Mouse (Mus musculus) stomach, postnatal 0 days (tissue): ENCODE results near the gene Pde4c. TPM values are rescaled to one million over a fixed set of nuclear protein-coding genes. Genes with fewer than 3 reads are reported as not detected.

ENCODE experiments used
- ATAC-seq: fragments of 200-750 bp; cut with Nextera tagmentation; 2 replicates; pipeline ENCODE4 v1.8.0; 2017; ENCODE audit not compliant: low FRiP score, low TSS enrichment
- DNase-seq: peaks from one replicate; pipeline ENCODE4 v3.0.0-alpha.2; 2016; ENCODE audit warnings: low spot score
- H3K27ac ChIP-seq: fragments of 300-500 bp; sonication (generic); replicated peaks from 2 replicates; pipeline ENCODE4 v1.5.1; 2014; ENCODE audit warnings: mild to moderate bottlenecking, control low read depth
- H3K27me3 ChIP-seq: fragments of 300-500 bp; sonication (generic); 2 replicates; pipeline ENCODE4 v1.6.1; 2014; ENCODE audit warnings: low read length; ENCODE audit not compliant: control insufficient read depth, insufficient read depth
- H3K36me3 ChIP-seq: fragments of 300-500 bp; sonication (generic); 2 replicates; pipeline ENCODE4 v1.6.1; 2014; ENCODE audit warnings: low read length, mixed read lengths; ENCODE audit not compliant: control insufficient read depth, insufficient read depth
- H3K4me1 ChIP-seq: fragments of 300-500 bp; sonication (generic); replicated peaks from 2 replicates; pipeline ENCODE4 v1.6.1; 2014; ENCODE audit warnings: antibody characterized with exemption; ENCODE audit not compliant: control insufficient read depth, insufficient read depth
- H3K4me2 ChIP-seq: fragments of 300-500 bp; sonication (generic); replicated peaks from 2 replicates; pipeline ENCODE4 v1.6.1; 2014; ENCODE audit warnings: low read depth, mild to moderate bottlenecking, control low read depth, moderate library complexity
- H3K4me3 ChIP-seq: fragments of 300-500 bp; sonication (generic); 2 replicates; pipeline ENCODE4 v1.5.1; 2014; ENCODE audit warnings: low read depth, low read length, control low read depth
- H3K9ac ChIP-seq: fragments of 300-500 bp; sonication (generic); 2 replicates; pipeline ENCODE4 v1.6.1; 2014; ENCODE audit warnings: mild to moderate bottlenecking, low read length, control low read depth, mixed read lengths
- H3K9me3 ChIP-seq: fragments of 300-500 bp; sonication (generic); 2 replicates; pipeline ENCODE4 v1.6.1; 2016; ENCODE audit warnings: low read length; ENCODE audit not compliant: control insufficient read depth
- CTCF ChIP-seq: IDR thresholded peaks from 2 replicates; pipeline ENCODE4 v1.5.1; 2016; ENCODE audit warnings: antibody characterized with exemption, low read depth, mild to moderate bottlenecking, moderate library complexity
- EP300 ChIP-seq: optimal IDR thresholded peaks from 2 replicates; pipeline ENCODE3; 2016; ENCODE audit warnings: antibody characterized with exemption
- WGBS: fragments of 180-500 bp; shearing (Covaris S2); extraction: QIAGEN DNeasy Blood & Tissue Kit; methylation state at CpG from one replicate; pipeline ENCODE4 v1.1.7; 2014; 5-methylcytosine and 5-hydroxymethylcytosine counted together
- polyA plus RNA-seq: library from polyadenylated mRNA; unstranded; fragments of >200 nt; fragmentation: Nextera tagmentation; extraction: Ambion mirVana; gene quantifications from 2 replicates; pipeline ENCODE4 v1.2.1, GENCODE M21; 2015

Gene Pde4c
- polyA plus RNA-seq, 1 experiment from 2014 or later = 0.27 TPM

DNA sequence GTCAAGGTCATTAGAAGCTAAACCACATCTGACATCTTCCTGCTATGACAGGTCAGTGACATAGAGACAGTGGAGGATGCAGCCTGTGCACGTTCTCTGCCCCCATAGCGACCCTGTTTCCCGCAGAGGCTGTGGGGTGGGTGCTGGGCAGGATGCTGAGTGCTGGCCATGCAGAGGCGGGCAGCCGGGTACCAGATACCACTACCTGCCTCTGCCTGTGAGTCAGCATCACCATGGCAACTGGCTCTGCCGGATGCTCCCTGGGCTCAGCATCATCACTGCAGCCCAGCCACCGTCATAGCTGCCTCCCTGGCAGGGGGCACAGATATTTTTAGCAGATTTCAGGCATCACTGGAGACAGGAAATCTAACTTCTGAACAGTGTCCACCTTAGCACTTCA, 39.2 kb upstream of the Pde4c start:
- Histone ChIP-seq H3K27ac (no peak overlapping the region), H3K36me3 (no peaks in the 10 kb centered on the region), H3K4me1 (peaks cover 4% of the 10 kb centered on the region), H3K27me3 (no peaks in the 10 kb centered on the region), H3K4me3 (no peak overlapping the region), H3K9ac (no peak overlapping the region), H3K9me3 (no peaks in the 10 kb centered on the region), H3K4me2 (no peak overlapping the region)
- 64% methylated on average over 7 of the region's 7 CpGs for WGBS
- no peak for TF ChIP-seq CTCF
- no peak for TF ChIP-seq EP300
- ATAC-seq (no peak), DNase-seq (peak; percentile 16)

DNA sequence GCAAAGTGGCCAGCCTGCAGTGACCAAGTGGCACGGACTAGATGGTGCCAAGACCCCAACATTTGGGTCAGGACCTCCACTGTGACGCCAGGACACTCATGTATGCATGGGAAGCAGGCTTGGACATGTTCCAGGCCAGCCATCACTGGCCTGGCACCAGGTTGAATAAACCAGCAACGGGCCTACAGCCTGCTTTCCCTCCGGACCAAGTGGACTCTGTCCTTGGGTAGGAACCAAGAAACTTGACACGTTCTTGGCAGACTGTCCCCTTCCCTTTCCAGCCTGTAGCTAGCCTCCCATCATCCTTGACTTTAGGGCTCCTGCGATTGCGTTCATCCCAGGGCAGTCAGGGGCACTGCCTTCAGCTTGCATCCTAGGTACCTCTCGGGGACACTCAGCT, 35.9 kb upstream of the Pde4c start:
- ATAC-seq (no peak; the same call in 1 of the 2 replicates), DNase-seq (peak; percentile 48)
- no peaks in the 10 kb centered on the region for H3K27me3 ChIP-seq
- no peaks in the 10 kb centered on the region for H3K36me3 ChIP-seq
- peak overlapping the region; percentile 36; the same call in 1 of the 2 replicates for H3K27ac ChIP-seq
- 44% methylated on average over 8 of the region's 8 CpGs for WGBS
- H3K4me3 ChIP-seq = no peak overlapping the region
- H3K4me2 ChIP-seq = no peak overlapping the region
- no peaks in the 10 kb centered on the region for H3K9me3 ChIP-seq
- peaks cover 10% of the 10 kb centered on the region for H3K4me1 ChIP-seq
- TF ChIP-seq EP300 (no peak), CTCF (no peak)
- no peak overlapping the region for H3K9ac ChIP-seq

DNA sequence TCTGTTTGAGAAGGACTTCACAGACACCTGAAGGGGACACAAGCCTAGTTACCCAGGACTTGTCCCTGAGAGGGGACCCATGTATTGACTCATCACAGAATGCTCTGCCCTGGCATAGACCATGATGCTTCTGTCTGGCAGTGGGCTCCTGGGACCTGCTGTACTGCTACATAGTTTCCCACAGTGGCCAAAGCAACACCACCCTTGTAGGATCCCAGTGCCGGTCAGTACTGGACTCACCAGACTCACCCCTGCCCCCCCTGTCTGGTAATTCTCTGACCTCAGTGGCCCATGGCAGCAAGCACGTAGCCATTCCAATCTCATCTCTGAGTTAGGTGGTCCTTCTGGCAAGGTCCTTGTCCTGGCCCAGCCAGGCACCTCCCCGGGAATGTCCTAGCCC, 35.4 kb upstream of the Pde4c start:
- Histone ChIP-seq H3K4me3 (no peak overlapping the region), H3K4me2 (no peak overlapping the region), H3K27me3 (no peaks in the 10 kb centered on the region), H3K36me3 (no peaks in the 10 kb centered on the region), H3K4me1 (peaks cover 9% of the 10 kb centered on the region; the same call in 1 of the 2 replicates), H3K27ac (peak overlapping the region; percentile 36; the same call in 1 of the 2 replicates), H3K9me3 (no peaks in the 10 kb centered on the region), H3K9ac (no peak overlapping the region)
- WGBS = 91% methylated on average over 3 of the region's 3 CpGs
- TF ChIP-seq CTCF = no peak
- no peak for DNase-seq
- no peak for ATAC-seq

DNA sequence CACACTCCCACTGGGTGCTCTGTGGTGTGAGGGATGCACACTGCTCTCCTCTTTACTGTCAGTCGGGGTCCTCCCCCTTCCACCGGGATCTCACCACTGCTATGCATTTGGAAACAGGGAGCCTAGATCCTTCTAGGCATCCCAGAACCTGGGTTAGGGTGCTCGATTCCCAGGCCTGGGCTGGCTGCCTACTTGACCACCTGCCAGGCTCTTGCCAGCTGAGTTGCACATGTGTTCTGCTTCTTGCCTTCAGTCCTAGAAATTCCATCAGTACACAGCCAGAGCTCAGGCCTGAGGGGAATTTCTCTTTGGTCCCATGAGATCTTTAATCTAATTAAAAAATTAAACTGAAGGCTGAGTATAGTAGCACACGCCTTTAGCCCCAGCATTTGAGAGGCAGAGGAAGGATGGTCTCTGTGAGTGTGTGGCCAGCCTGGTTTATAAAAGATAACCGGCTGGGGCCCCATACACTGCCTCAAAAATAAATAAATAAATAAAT, 33.6 kb upstream of the Pde4c start:
- no peak for DNase-seq
- H3K27me3 ChIP-seq = no peaks in the 10 kb centered on the region
- H3K27ac ChIP-seq = no peak overlapping the region
- H3K9ac ChIP-seq = no peak overlapping the region
- H3K36me3 ChIP-seq = no peaks in the 10 kb centered on the region
- H3K9me3 ChIP-seq = no peaks in the 10 kb centered on the region
- no peak overlapping the region for H3K4me3 ChIP-seq
- no peak for ATAC-seq
- H3K4me1 ChIP-seq = peaks cover 9% of the 10 kb centered on the region; the same call in 1 of the 2 replicates
- H3K4me2 ChIP-seq = no peak overlapping the region
- WGBS = 62% methylated on average over 5 of the region's 5 CpGs
- TF ChIP-seq CTCF (no peak), EP300 (no peak)

DNA sequence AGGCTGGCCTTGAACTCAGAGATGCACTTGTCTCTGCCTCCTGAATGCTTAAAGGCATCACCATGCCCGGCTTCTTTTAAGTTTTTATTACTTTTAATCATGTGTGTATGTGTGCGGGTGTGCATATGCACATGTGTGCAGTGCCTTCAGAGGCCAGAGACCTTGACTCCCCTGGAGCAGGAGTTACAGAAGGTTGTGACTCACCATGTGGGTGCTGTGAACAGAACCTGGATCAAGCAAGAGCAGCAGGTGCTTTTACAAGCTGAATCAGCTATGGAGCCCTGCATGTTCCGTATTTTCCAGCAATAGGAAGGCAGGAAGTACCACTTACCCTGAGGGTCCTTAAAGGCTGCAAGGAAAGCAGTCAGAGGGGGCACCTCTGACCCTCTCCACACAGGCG, 32.3 kb upstream of the Pde4c start:
- no peaks in the 10 kb centered on the region for H3K36me3 ChIP-seq
- DNase-seq (no peak), ATAC-seq (no peak)
- 69% methylated on average over 4 of the region's 4 CpGs for WGBS
- H3K4me1 ChIP-seq = peaks cover 15% of the 10 kb centered on the region
- peak overlapping the region; percentile 50 for H3K4me2 ChIP-seq
- H3K27ac ChIP-seq = no peak overlapping the region
- H3K4me3 ChIP-seq = no peak overlapping the region
- no peaks in the 10 kb centered on the region for H3K27me3 ChIP-seq
- TF ChIP-seq EP300 = no peak
- no peak for TF ChIP-seq CTCF
- no peak overlapping the region for H3K9ac ChIP-seq
- H3K9me3 ChIP-seq = no peaks in the 10 kb centered on the region

DNA sequence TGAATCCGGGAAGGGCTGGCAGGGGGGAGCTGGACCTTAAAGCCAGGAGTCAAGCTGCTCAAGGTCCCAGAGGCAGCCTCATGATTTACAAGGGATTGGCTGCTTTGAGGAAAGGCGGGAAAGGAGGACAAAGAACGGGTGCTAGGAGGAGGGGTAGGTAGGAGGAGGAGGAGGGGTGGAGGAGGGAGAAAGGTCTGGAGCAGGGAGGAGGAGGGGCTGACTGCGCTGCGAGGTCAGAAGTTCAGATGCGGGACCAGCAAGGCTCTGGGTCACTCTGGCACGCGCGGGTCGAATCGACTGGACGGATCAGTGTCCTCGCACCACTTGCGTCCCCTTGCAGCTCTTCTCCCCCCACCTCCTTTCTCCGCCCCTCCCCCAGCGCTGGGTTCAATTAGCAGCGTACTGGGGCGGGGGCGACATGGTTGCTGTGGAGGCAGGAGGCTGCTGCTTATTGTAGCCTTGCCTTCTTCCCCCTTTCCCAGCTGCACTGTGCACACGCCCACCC, 31.7 kb upstream of the Pde4c start:
- TF ChIP-seq CTCF (no peak), EP300 (no peak)
- H3K4me3 ChIP-seq = peak overlapping the region; percentile 15; the same call in 1 of the 2 replicates
- peak overlapping the region; percentile 51 for H3K9ac ChIP-seq
- no peaks in the 10 kb centered on the region for H3K27me3 ChIP-seq
- DNase-seq (no peak), ATAC-seq (0 out of 2 replicates have a peak, but pooled peaks have one; percentile 27)
- H3K27ac ChIP-seq = no peak overlapping the region
- peak overlapping the region; percentile 50 for H3K4me2 ChIP-seq
- H3K9me3 ChIP-seq = no peaks in the 10 kb centered on the region
- WGBS = 5% methylated on average over 19 of the region's 20 CpGs
- H3K36me3 ChIP-seq = no peaks in the 10 kb centered on the region
- H3K4me1 ChIP-seq = peaks cover 16% of the 10 kb centered on the region
